Mouse (Mus musculus): ENCODE results near the gene Spata5. TPM values are rescaled to one million over a fixed set of nuclear protein-coding genes. Genes with fewer than 3 reads are reported as not detected.

The Spata5 gene
- polyA plus RNA-seq, 1 experiment, result 6.6 TPM

DNA sequence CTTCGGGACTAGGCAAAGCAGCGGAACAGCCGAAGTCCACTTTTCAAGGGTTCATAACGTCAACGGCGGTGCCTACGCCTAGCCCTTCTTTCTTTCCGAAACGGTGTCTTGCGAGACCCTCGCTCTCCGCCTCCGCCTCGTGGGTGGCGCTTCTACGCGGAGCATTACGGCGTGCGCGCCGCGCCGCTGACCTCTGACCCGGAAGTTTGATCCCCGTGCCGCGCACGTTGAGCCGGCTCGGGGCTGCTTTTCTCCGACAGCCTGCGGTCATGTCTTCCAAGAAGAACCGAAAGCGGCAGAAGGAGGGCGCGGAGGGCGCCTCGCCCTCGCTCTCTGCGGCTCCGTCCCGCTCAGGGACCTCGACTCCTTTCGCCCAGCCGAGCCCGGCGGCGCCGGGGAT lies 376 bp downstream of the Spata5 start, which contains the start of gene Nudt6:
TSS of gene Nudt6 (minus strand) at position 140 of the 400 bp plus-strand sequence.
- peak within 1 kb of the TSS; percentile 95 for H3K4me3 ChIP-seq (ENCODE audit: insufficient read depth, low read length)
- 0 out of 2 replicates have a peak, but pooled peaks cover 2% of the 10 kb centered on the region for H3K4me1 ChIP-seq (ENCODE audit: control insufficient read depth, insufficient read depth, low read length)
- TF ChIP-seq POLR2A (IDR thresholded peaks at IDR 0.05; ENCODE audit: borderline replicate concordance, low read depth, low read length) (no peak), CTCF (IDR thresholded peaks at IDR 0.05; ENCODE audit: low read depth, low read length) (no peak)
- H3K27ac ChIP-seq (ENCODE audit: insufficient read depth, low read depth, low read length), result peak within 1 kb of the TSS; percentile 95

DNA sequence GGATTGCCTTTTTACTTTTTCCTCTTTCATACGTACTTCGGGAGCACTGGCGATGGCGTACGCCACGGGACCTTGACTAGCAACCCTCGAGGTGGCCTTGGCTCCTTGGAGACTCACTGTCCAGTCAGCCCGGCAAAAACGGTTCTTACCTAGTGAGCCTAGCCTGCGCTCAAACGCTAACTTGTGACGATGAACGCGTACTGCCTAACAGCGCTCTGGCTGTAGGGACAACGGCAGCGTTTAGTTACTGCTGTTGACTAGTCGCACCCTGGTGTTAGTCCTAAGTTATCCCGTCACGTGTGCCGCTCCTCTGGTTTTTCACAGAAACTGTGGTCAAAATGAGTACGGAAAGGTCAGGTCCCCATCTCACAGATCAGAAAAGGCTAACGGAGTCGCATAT lies 945 bp downstream of the Spata5 start:
- 0 out of 2 replicates have a peak, but pooled peaks cover 2% of the 10 kb centered on the region for H3K4me1 ChIP-seq (ENCODE audit: control insufficient read depth, insufficient read depth, low read length)
- peak overlapping the region; percentile 95 for H3K27ac ChIP-seq (ENCODE audit: insufficient read depth, low read depth, low read length)
- peak overlapping the region; percentile 95 for H3K4me3 ChIP-seq (ENCODE audit: insufficient read depth, low read length)
- TF ChIP-seq POLR2A (IDR thresholded peaks at IDR 0.05; ENCODE audit: borderline replicate concordance, low read depth, low read length), result no peak
- no peak for TF ChIP-seq CTCF (IDR thresholded peaks at IDR 0.05; ENCODE audit: low read depth, low read length)

DNA sequence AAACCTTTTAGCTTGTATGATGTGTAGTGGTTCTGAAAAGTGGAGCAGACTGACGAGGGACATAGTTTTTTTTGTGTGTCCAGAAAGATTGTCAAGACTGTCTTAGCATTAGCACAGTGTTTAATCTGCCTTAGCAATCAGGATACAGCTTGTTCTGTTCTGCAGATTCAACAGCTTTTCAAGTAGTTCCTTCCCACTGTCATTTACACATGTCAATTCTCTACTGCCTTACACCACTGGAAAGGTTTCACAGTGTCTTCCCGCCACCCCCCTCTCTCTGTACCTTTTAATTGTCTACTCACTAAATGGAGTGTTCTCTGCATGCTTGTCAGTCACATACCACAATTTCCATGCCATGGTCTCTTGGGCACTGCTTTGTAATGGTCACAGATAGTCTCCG lies 1.5 kb downstream of the Spata5 start:
- Histone ChIP-seq H3K27ac (ENCODE audit: insufficient read depth, low read depth, low read length) (no peak overlapping the region), H3K4me1 (ENCODE audit: control insufficient read depth, insufficient read depth, low read length) (0 out of 2 replicates have a peak, but pooled peaks cover 2% of the 10 kb centered on the region), H3K4me3 (ENCODE audit: insufficient read depth, low read length) (peak overlapping the region; percentile 95)
- no peak for TF ChIP-seq CTCF (IDR thresholded peaks at IDR 0.05; ENCODE audit: low read depth, low read length)
- no peak for TF ChIP-seq POLR2A (IDR thresholded peaks at IDR 0.05; ENCODE audit: borderline replicate concordance, low read depth, low read length)

- no peak for TF ChIP-seq POLR2A (IDR thresholded peaks at IDR 0.05; ENCODE audit: borderline replicate concordance, low read depth, low read length)
- TF ChIP-seq CTCF (IDR thresholded peaks at IDR 0.05; ENCODE audit: low read depth, low read length), result no peak
- Histone ChIP-seq H3K4me1 (ENCODE audit: control insufficient read depth, insufficient read depth, low read length) (peaks cover 8% of the 10 kb centered on the region), H3K4me3 (ENCODE audit: insufficient read depth, low read length) (no peak overlapping the region), H3K27ac (ENCODE audit: insufficient read depth, low read depth, low read length) (no peak overlapping the region)
These were observed 6.4 kb downstream of the Spata5 start for GRCm38 (mm10) chr3:37426069-37426468.

- H3K4me3 ChIP-seq (ENCODE audit: insufficient read depth, low read length), result no peak overlapping the region
- H3K27ac ChIP-seq (ENCODE audit: insufficient read depth, low read depth, low read length), result no peak overlapping the region
- H3K4me1 ChIP-seq (ENCODE audit: control insufficient read depth, insufficient read depth, low read length), result peaks cover 7% of the 10 kb centered on the region
- no peak for TF ChIP-seq POLR2A (IDR thresholded peaks at IDR 0.05; ENCODE audit: borderline replicate concordance, low read depth, low read length)
- TF ChIP-seq CTCF (IDR thresholded peaks at IDR 0.05; ENCODE audit: low read depth, low read length), result no peak
These were observed 10.7 kb downstream of the Spata5 start for GRCm38 (mm10) chr3:37430359-37430758.

DNA sequence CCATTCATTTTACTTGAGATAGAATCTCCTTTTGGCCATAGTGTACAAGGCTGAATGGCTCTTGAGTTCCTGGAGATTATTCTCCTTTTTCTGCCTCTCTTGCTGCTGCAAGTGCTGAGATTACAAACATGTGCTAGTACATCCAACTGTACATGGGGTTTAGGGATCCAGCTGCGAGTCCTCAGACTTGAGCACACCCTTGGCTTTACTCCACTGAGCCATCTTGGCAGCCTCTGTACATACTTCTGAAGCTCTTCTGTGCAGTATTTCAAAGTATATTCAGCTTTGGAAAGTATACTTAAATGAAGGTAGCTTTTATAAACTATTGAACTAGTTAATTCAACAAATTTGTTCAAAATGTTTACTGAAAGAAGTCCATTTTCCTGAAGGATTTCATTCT lies 20.1 kb downstream of the Spata5 start:
- Histone ChIP-seq H3K27ac (ENCODE audit: insufficient read depth, low read depth, low read length) (no peak overlapping the region), H3K4me1 (ENCODE audit: control insufficient read depth, insufficient read depth, low read length) (no peaks in the 10 kb centered on the region), H3K4me3 (ENCODE audit: insufficient read depth, low read length) (no peak overlapping the region)
- TF ChIP-seq POLR2A (IDR thresholded peaks at IDR 0.05; ENCODE audit: borderline replicate concordance, low read depth, low read length), result no peak
- TF ChIP-seq CTCF (IDR thresholded peaks at IDR 0.05; ENCODE audit: low read depth, low read length), result no peak

DNA sequence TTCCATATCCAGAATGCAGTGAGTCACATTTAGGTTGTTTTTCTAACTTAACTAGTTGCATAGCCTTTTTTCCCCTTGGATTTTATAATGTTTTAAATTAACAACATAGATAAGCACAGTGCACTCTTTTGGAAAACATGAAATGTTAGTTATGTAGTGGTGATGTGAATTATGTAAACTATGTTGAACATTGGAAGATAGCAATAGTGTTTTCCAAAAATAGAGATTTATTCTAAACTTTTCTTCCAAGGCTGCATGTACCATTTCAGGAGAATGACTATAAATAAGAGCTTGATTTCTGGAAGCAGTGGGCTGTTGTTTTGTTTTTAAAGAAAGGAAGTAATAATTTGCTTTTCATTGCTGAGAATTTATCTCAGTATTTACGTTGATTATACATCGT lies 23.7 kb downstream of the Spata5 start:
- TF ChIP-seq POLR2A (IDR thresholded peaks at IDR 0.05; ENCODE audit: borderline replicate concordance, low read depth, low read length) (no peak), CTCF (IDR thresholded peaks at IDR 0.05; ENCODE audit: low read depth, low read length) (no peak)
- Histone ChIP-seq H3K4me3 (ENCODE audit: insufficient read depth, low read length) (no peak overlapping the region), H3K4me1 (ENCODE audit: control insufficient read depth, insufficient read depth, low read length) (no peaks in the 10 kb centered on the region), H3K27ac (ENCODE audit: insufficient read depth, low read depth, low read length) (no peak overlapping the region)

DNA sequence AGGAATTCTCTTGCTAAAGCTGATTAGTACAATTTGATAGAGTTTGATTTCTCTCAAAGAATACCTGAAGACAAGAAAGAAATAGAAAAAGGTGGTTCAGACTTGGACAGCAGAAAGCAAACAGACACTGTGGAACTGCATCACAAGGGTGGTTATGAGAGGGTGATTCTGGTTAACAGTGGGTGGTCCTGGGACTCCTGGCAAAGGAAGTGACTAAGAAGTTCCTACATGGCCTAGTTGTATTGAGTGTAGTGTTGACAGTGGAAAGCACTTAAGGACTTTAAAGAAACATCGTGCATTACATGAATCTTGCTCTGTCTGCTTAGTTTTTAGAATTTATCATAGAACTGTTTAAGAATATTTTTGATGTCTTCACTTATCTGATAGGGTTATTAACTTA lies 36.3 kb downstream of the Spata5 start:
- Histone ChIP-seq H3K4me3 (ENCODE audit: insufficient read depth, low read length) (no peak overlapping the region), H3K4me1 (ENCODE audit: control insufficient read depth, insufficient read depth, low read length) (0 out of 2 replicates have a peak, but pooled peaks cover 2% of the 10 kb centered on the region), H3K27ac (ENCODE audit: insufficient read depth, low read depth, low read length) (no peak overlapping the region)
- TF ChIP-seq POLR2A (IDR thresholded peaks at IDR 0.05; ENCODE audit: borderline replicate concordance, low read depth, low read length) (no peak), CTCF (IDR thresholded peaks at IDR 0.05; ENCODE audit: low read depth, low read length) (no peak)

GRCm38 (mm10) chr3:37468170-37468569 lies 48.5 kb downstream of the Spata5 start:
- no peak overlapping the region for H3K4me3 ChIP-seq (ENCODE audit: insufficient read depth, low read length)
- no peaks in the 10 kb centered on the region for H3K4me1 ChIP-seq (ENCODE audit: control insufficient read depth, insufficient read depth, low read length)
- no peak for TF ChIP-seq POLR2A (IDR thresholded peaks at IDR 0.05; ENCODE audit: borderline replicate concordance, low read depth, low read length)
- TF ChIP-seq CTCF (IDR thresholded peaks at IDR 0.05; ENCODE audit: low read depth, low read length), result no peak
- H3K27ac ChIP-seq (ENCODE audit: insufficient read depth, low read depth, low read length), result no peak overlapping the region

DNA sequence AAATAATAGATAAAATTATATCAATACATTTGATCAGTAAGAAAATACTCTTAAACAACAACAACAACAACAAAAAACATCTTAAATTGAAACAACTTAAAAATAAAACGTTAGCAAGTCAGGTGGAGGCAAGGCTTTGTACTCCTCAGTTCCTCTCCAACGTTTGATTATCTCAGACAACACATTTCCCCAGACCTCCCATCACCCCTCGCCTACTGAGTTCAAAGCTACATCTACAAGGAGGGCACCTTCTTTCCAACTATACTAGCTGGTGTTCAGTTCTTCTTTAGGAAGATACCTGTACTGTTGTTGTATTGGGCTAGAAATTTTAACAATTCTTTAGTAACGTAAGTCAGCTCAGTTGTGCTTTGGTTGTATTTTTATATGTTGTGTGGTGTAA lies 49.7 kb downstream of the Spata5 start:
- Histone ChIP-seq H3K27ac (ENCODE audit: insufficient read depth, low read depth, low read length) (no peak overlapping the region), H3K4me1 (ENCODE audit: control insufficient read depth, insufficient read depth, low read length) (no peaks in the 10 kb centered on the region), H3K4me3 (ENCODE audit: insufficient read depth, low read length) (no peak overlapping the region)
- TF ChIP-seq CTCF (IDR thresholded peaks at IDR 0.05; ENCODE audit: low read depth, low read length) (no peak), POLR2A (IDR thresholded peaks at IDR 0.05; ENCODE audit: borderline replicate concordance, low read depth, low read length) (no peak)

- H3K4me1 ChIP-seq (ENCODE audit: control insufficient read depth, insufficient read depth, low read length), result no peaks in the 10 kb centered on the region
- TF ChIP-seq CTCF (IDR thresholded peaks at IDR 0.05; ENCODE audit: low read depth, low read length) (no peak), POLR2A (IDR thresholded peaks at IDR 0.05; ENCODE audit: borderline replicate concordance, low read depth, low read length) (no peak)
- H3K4me3 ChIP-seq (ENCODE audit: insufficient read depth, low read length), result no peak overlapping the region
- H3K27ac ChIP-seq (ENCODE audit: insufficient read depth, low read depth, low read length), result no peak overlapping the region
These were observed 51.2 kb downstream of the Spata5 start for GRCm38 (mm10) chr3:37470867-37471266.

Data from bone marrow macrophage, adult 2 months (primary cell).